Mouse (Mus musculus) MEL (cell line): ENCODE data around the gene H2afj. TPM values are rescaled to one million over a fixed set of nuclear protein-coding genes. Genes with fewer than 3 reads are reported as not detected.
A peak's percentile ranks its signal among the peaks of the same experiment; 100 is the strongest.

Experiments
- DNase-seq: peaks from one replicate; pipeline ENCODE4 v3.0.0; 2011; ENCODE audit warnings: low read depth, low spot score
- H3K27ac ChIP-seq: 2 replicates; pipeline ENCODE4 v1.5.1; 2012; ENCODE audit warnings: low read depth, mild to moderate bottlenecking, control low read depth, low read length, moderate library complexity; ENCODE audit not compliant: control insufficient read depth
- H3K27me3 ChIP-seq, 2 experiments: fragments of 150-350 bp in 1 of 2; sonication (generic) in 1 of 2; 2 replicates each; pipeline ENCODE4 v1.6.1; 2012; ENCODE audit warnings: low read length in 2 of 2, mild to moderate bottlenecking in 2 of 2, improper control_type of control experiment in 1 of 2, moderate library complexity in 1 of 2; ENCODE audit not compliant: insufficient read depth in 2 of 2, control insufficient read depth in 1 of 2
- H3K36me3 ChIP-seq, 2 experiments: 2 replicates each; pipeline ENCODE4 v1.6.1; 2012 to 2014; ENCODE audit warnings: low read length in 2 of 2, improper control_type of control experiment in 1 of 2, inconsistent platforms in 1 of 2, mild to moderate bottlenecking in 1 of 2; ENCODE audit not compliant: insufficient read depth in 2 of 2, control insufficient read depth in 1 of 2
- H3K4me1 ChIP-seq, 2 experiments: fragments of 150-350 bp in 1 of 2; sonication (generic) in 1 of 2; 2 replicates each; pipeline ENCODE4 v1.6.1; 2012; ENCODE audit warnings: low read length in 2 of 2, improper control_type of control experiment in 1 of 2, mild to moderate bottlenecking in 1 of 2; ENCODE audit not compliant: insufficient read depth in 2 of 2, control insufficient read depth in 1 of 2
- H3K4me3 ChIP-seq, 2 experiments: fragments of 150-350 bp in 1 of 2; sonication (generic) in 1 of 2; 2 replicates each; pipeline ENCODE4 v1.5.1; 2012; ENCODE audit warnings: low read depth in 2 of 2, low read length in 2 of 2, mild to moderate bottlenecking in 2 of 2, moderate library complexity in 2 of 2, control low read depth in 1 of 2, improper control_type of control experiment in 1 of 2; ENCODE audit not compliant: control insufficient read depth in 1 of 2, insufficient read depth in 1 of 2
- H3K79me2 ChIP-seq: 2 replicates; pipeline ENCODE4 v1.6.1; 2012; ENCODE audit warnings: mild to moderate bottlenecking, low read length, moderate library complexity; ENCODE audit not compliant: control insufficient read depth, poor library complexity, insufficient read depth
- H3K9ac ChIP-seq: 2 replicates; pipeline ENCODE4 v1.6.1; 2012; ENCODE audit warnings: low read depth, mild to moderate bottlenecking, control low read depth, low read length, moderate library complexity; ENCODE audit not compliant: control insufficient read depth, poor library complexity, severe bottlenecking
- H3K9me3 ChIP-seq: fragments of 150-350 bp; sonication (generic); replicated peaks from 2 replicates; pipeline ENCODE4 v1.6.1; 2012; ENCODE audit warnings: mild to moderate bottlenecking, low read length, improper control_type of control experiment, moderate library complexity; ENCODE audit not compliant: insufficient read depth
- CTCF ChIP-seq, 3 experiments: IDR thresholded peaks in 2 of 3; conservative IDR thresholded peaks in 1 of 3; 2 replicates each; pipeline ENCODE4 v1.5.1; 2011 to 2012; ENCODE audit warnings: low read length in 3 of 3, low read depth in 2 of 3, mild to moderate bottlenecking in 2 of 3, improper control_type of control experiment in 1 of 3, inconsistent platforms in 1 of 3, mixed read lengths in 1 of 3, moderate library complexity in 1 of 3; ENCODE audit not compliant: control insufficient read depth in 1 of 3, insufficient read depth in 1 of 3, poor library complexity in 1 of 3, severe bottlenecking in 1 of 3
- E2F4 ChIP-seq: IDR thresholded peaks from 2 replicates; pipeline ENCODE4 v1.6.1; 2011; ENCODE audit warnings: low read depth, low read length, improper control_type of control experiment, borderline replicate concordance
- EP300 ChIP-seq, 2 experiments: IDR thresholded peaks; 2 replicates each; pipeline ENCODE4 v1.6.1; 2011; ENCODE audit warnings: improper control_type of control experiment in 2 of 2, low read length in 2 of 2, low read depth in 1 of 2, mild to moderate bottlenecking in 1 of 2
- GABPA ChIP-seq: IDR thresholded peaks from 2 replicates; pipeline ENCODE4 v1.6.1; 2012; ENCODE audit warnings: low read depth, mild to moderate bottlenecking, inconsistent platforms, low read length, improper control_type of control experiment, moderate library complexity
- GATA1 ChIP-seq: IDR thresholded peaks from 2 replicates; pipeline ENCODE4 v1.6.1; 2011; ENCODE audit warnings: low read depth, low read length, improper control_type of control experiment
- JUND ChIP-seq: IDR thresholded peaks from 2 replicates; pipeline ENCODE4 v1.6.1; 2011; ENCODE audit warnings: low read depth, mild to moderate bottlenecking, improper control_type of control experiment, low read length
- MAFK ChIP-seq: IDR thresholded peaks from 2 replicates; pipeline ENCODE4 v1.6.1; 2011; ENCODE audit warnings: low read depth, mild to moderate bottlenecking, low read length, improper control_type of control experiment, borderline replicate concordance
- MAX ChIP-seq: IDR thresholded peaks from 2 replicates; pipeline ENCODE4 v1.6.1; 2011; ENCODE audit warnings: low read length, improper control_type of control experiment
- MEF2A ChIP-seq: IDR thresholded peaks from 2 replicates; pipeline ENCODE4 v1.6.1; 2014; ENCODE audit warnings: low read depth, mild to moderate bottlenecking, inconsistent platforms, low read length, improper control_type of control experiment; ENCODE audit not compliant: poor library complexity, insufficient replicate concordance, severe bottlenecking; ENCODE audit errors: extremely low read depth
- MYB ChIP-seq: IDR thresholded peaks from 2 replicates; pipeline ENCODE4 v1.6.1; 2011; ENCODE audit warnings: mild to moderate bottlenecking, low read depth, low read length, improper control_type of control experiment
- MYC ChIP-seq: IDR thresholded peaks from 2 replicates; pipeline ENCODE4 v1.6.1; 2011; ENCODE audit warnings: low read depth, mild to moderate bottlenecking, low read length, improper control_type of control experiment, moderate library complexity
- NRF1 ChIP-seq: IDR thresholded peaks from 2 replicates; pipeline ENCODE4 v1.6.1; 2014; ENCODE audit warnings: low read depth, mild to moderate bottlenecking, inconsistent platforms, low read length, improper control_type of control experiment, moderate library complexity; ENCODE audit not compliant: poor library complexity, insufficient read depth, severe bottlenecking
- POLR2AphosphoS2 ChIP-seq: IDR thresholded peaks from 2 replicates; pipeline ENCODE4 v1.6.1; 2011; ENCODE audit warnings: low read length, improper control_type of control experiment
- RAD21 ChIP-seq: IDR thresholded peaks from 2 replicates; pipeline ENCODE4 v1.6.1; 2011; ENCODE audit warnings: mild to moderate bottlenecking, low read depth, low read length, improper control_type of control experiment
- SMC3 ChIP-seq: IDR thresholded peaks from 2 replicates; pipeline ENCODE4 v1.6.1; 2011; ENCODE audit warnings: low read depth, low read length, improper control_type of control experiment
- TAL1 ChIP-seq: IDR thresholded peaks from 2 replicates; pipeline ENCODE4 v1.6.1; 2012; ENCODE audit warnings: mild to moderate bottlenecking, inconsistent platforms, low read length, moderate library complexity, mixed read lengths
- TBP ChIP-seq: IDR thresholded peaks from 2 replicates; pipeline ENCODE4 v1.8.0; 2011; ENCODE audit warnings: low read depth, low read length, improper control_type of control experiment
- UBTF ChIP-seq: IDR thresholded peaks from 2 replicates; pipeline ENCODE4 v1.6.1; 2012; ENCODE audit warnings: low read depth, mild to moderate bottlenecking, inconsistent platforms, low read length, improper control_type of control experiment, moderate library complexity, borderline replicate concordance; ENCODE audit not compliant: insufficient read depth
- USF1 ChIP-seq: IDR thresholded peaks from 2 replicates; pipeline ENCODE4 v1.6.1; 2014; ENCODE audit warnings: low read depth, mild to moderate bottlenecking, inconsistent platforms, low read length, improper control_type of control experiment, moderate library complexity
- ZKSCAN1 ChIP-seq: IDR thresholded peaks from 2 replicates; pipeline ENCODE4 v1.6.1; 2012; ENCODE audit warnings: low read depth, mild to moderate bottlenecking, inconsistent platforms, low read length, improper control_type of control experiment, moderate library complexity
- ZNF384 ChIP-seq: IDR thresholded peaks from 2 replicates; pipeline ENCODE4 v1.6.1; 2012; ENCODE audit warnings: low read depth, mild to moderate bottlenecking, inconsistent platforms, low read length, improper control_type of control experiment
- polyA plus RNA-seq, 2 experiments: library from polyadenylated mRNA; stranded (reverse) in 1 of 2; unstranded in 1 of 2; fragments of >175 nt in 1 of 2; fragments of >200 nt in 1 of 2; gene quantifications; 2 replicates each; pipeline versions ENCODE4 v1.2.1 to v1.2.4; 2012; ENCODE audit warnings: low replicate concordance in 2 of 2, low read depth in 1 of 2; ENCODE audit not compliant: insufficient read length in 2 of 2, insufficient read depth in 1 of 2, missing spikeins in 1 of 2
- total RNA-seq: library from RNA; depleted of rRNA; stranded (reverse); fragments of 300-350 nt; gene quantifications from 2 replicates; pipeline ENCODE4 v1.2.3, GENCODE M21; 2012

H2afj gene
- total and polyA plus RNA-seq, 3 experiments, result 111 to 176 TPM; not detected in 1

GRCm38 (mm10) chr6:136854361-136854781 lies 46.3 kb downstream of the H2afj start:
- Histone ChIP-seq H3K9ac (no peak overlapping the region), H3K36me3 (peaks cover 0 to 9% of the 10 kb centered on the region in 2 experiments; a peak in 2 of 4 replicates)
- no peak for TF ChIP-seq UBTF
- TF ChIP-seq, all 39 proteins: peak for 0
- no peak overlapping the region for H3K27ac ChIP-seq
- no peaks in the 10 kb centered on the region for H3K27me3 ChIP-seq
- H3K9me3 ChIP-seq, result no peaks in the 10 kb centered on the region
- H3K4me1 ChIP-seq, result peaks cover 0 to 22% of the 10 kb centered on the region in 2 experiments; a peak in 3 of 4 replicates
- no peaks in the 10 kb centered on the region for H3K79me2 ChIP-seq
- DNase-seq, result no peak
- no peak overlapping the region for H3K4me3 ChIP-seq

GRCm38 (mm10) chr6:136855183-136855582 lies 47.1 kb downstream of the H2afj start:
- Histone ChIP-seq H3K9ac (no peak overlapping the region), H3K27me3 (no peaks in the 10 kb centered on the region), H3K79me2 (no peaks in the 10 kb centered on the region), H3K27ac (no peak overlapping the region), H3K36me3 (peaks cover 0 to 9% of the 10 kb centered on the region in 2 experiments; a peak in 2 of 4 replicates), H3K9me3 (no peaks in the 10 kb centered on the region), H3K4me3 (no peak overlapping the region)
- peak; percentile 64 for DNase-seq
- TF ChIP-seq MAX, result no peak
- TF ChIP-seq E2F4, result no peak
- TF ChIP-seq USF1, result no peak
- 0 out of 2 replicates have a peak, but pooled peaks have one; percentile 22 for TF ChIP-seq NRF1
- no peak for TF ChIP-seq MYB
- TF ChIP-seq MYC, result 0 out of 2 replicates have a peak, but pooled peaks have one; percentile 28
- TF ChIP-seq GATA1, result peak; percentile 43
- TF ChIP-seq GABPA, result no peak
- TF ChIP-seq EP300 (IDR thresholded peaks at IDR 0.05; ENCODE audit: low read depth in 1 of 2, low read length in 2 of 2), result peak in 1 of 2 experiments; percentile 42; a peak in 2 of 4 replicates
- TF ChIP-seq MAFK, result no peak
- no peak for TF ChIP-seq ZNF384
- no peak for TF ChIP-seq UBTF
- no peak for TF ChIP-seq JUND
- no peak for TF ChIP-seq SMC3
- no peak for TF ChIP-seq TAL1
- TF ChIP-seq POLR2AphosphoS2, result no peak
- no peak for TF ChIP-seq RAD21
- TF ChIP-seq CTCF (IDR thresholded peaks at IDR 0.05 in 2 of 3, conservative IDR thresholded peaks at IDR 0.05 in 1 of 3; ENCODE audit: control insufficient read depth in 1 of 3, insufficient read depth in 1 of 3, low read depth in 2 of 3, low read length in 3 of 3, poor library complexity in 1 of 3, severe bottlenecking in 1 of 3), result no peak
- TF ChIP-seq MEF2A, result no peak
- TF ChIP-seq ZKSCAN1, result no peak
- TF ChIP-seq TBP, result 0 out of 2 replicates have a peak, but pooled peaks have one; percentile 45
- TF ChIP-seq, all 39 proteins: peak for 5
- H3K4me1 ChIP-seq, result peaks cover 0 to 22% of the 10 kb centered on the region in 2 experiments; a peak in 3 of 4 replicates
